Mouse (Mus musculus) myocyte (in vitro differentiated cells): ENCODE measurements around the gene Popdc2.

Experiments
- E2F4 ChIP-seq: IDR thresholded peaks from one replicate; pipeline ENCODE4 v1.6.1; 2011; ENCODE audit warnings: mild to moderate bottlenecking, control low read depth, moderate library complexity; ENCODE audit not compliant: insufficient read depth
- MAX ChIP-seq: IDR thresholded peaks from one replicate; pipeline ENCODE4 v1.6.1; 2011; ENCODE audit warnings: low read depth, mild to moderate bottlenecking, control low read depth
- MYOD1 ChIP-seq, 3 experiments: IDR thresholded peaks; one replicate each; pipeline ENCODE4 v1.6.1; 2011; ENCODE audit warnings: control low read depth in 2 of 3, low read depth in 2 of 3, mild to moderate bottlenecking in 2 of 3, moderate library complexity in 1 of 3; ENCODE audit not compliant: insufficient read length in 2 of 3, control insufficient read depth in 1 of 3
- MYOG ChIP-seq, 3 experiments: IDR thresholded peaks; one replicate each; pipeline ENCODE4 v1.6.1; 2011; ENCODE audit warnings: control low read depth in 2 of 3, low read depth in 2 of 3, mild to moderate bottlenecking in 2 of 3; ENCODE audit not compliant: insufficient read length in 2 of 3, control insufficient read depth in 1 of 3, insufficient read depth in 1 of 3
- POLR2A ChIP-seq: IDR thresholded peaks from one replicate; pipeline ENCODE4 v1.6.1; 2011; ENCODE audit warnings: low read depth, mild to moderate bottlenecking, control low read depth, moderate library complexity; ENCODE audit not compliant: insufficient read length
- POLR2AphosphoS2 ChIP-seq: IDR thresholded peaks from one replicate; pipeline ENCODE4 v1.6.1; 2011; ENCODE audit warnings: low read depth, control low read depth; ENCODE audit not compliant: insufficient read length
- TCF12 ChIP-seq: IDR thresholded peaks from one replicate; pipeline ENCODE4 v1.6.1; 2011; ENCODE audit warnings: mild to moderate bottlenecking, control low read depth; ENCODE audit not compliant: poor library complexity, insufficient read depth, severe bottlenecking
- USF1 ChIP-seq: IDR thresholded peaks from one replicate; pipeline ENCODE4 v1.6.1; 2011; ENCODE audit warnings: low read depth, mild to moderate bottlenecking, control low read depth, moderate library complexity

GRCm38 (mm10) chr16:38347588-38347987, 14.4 kb upstream of the Popdc2 start:
- TF ChIP-seq MYOG (IDR thresholded peaks at IDR 0.05; ENCODE audit: control insufficient read depth in 1 of 3, insufficient read depth in 1 of 3, insufficient read length in 2 of 3, low read depth in 2 of 3) (no peak), POLR2A (no peak), E2F4 (no peak), USF1 (no peak), MYOD1 (IDR thresholded peaks at IDR 0.05; ENCODE audit: control insufficient read depth in 1 of 3, insufficient read length in 2 of 3, low read depth in 2 of 3) (no peak), MAX (no peak), TCF12 (no peak), POLR2AphosphoS2 (no peak)
